Mouse (Mus musculus) olfactory bulb, adult 2 months (tissue): ENCODE measurements at regions not wholly inside any gene's neighbourhood (a gene's known extent, or its start where the extent isn't known, plus 50 kb on each side); places are given as distances from the start of the nearest gene placed in this dataset.

ENCODE experiments used
- CTCF ChIP-seq: fragments of 200-500 bp; IDR thresholded peaks from 2 replicates; pipeline ENCODE4 v1.5.1; 2012; ENCODE audit warnings: low read depth, mild to moderate bottlenecking, low read length, moderate library complexity; ENCODE audit not compliant: insufficient read depth
- POLR2A ChIP-seq: fragments of 200-500 bp; IDR thresholded peaks from 2 replicates; pipeline ENCODE4 v1.6.1; 2012; ENCODE audit warnings: mild to moderate bottlenecking, low read depth, low read length, moderate library complexity; ENCODE audit not compliant: insufficient read depth

GRCm38 (mm10) chr10:8032203-8032602 lies 76.2 kb upstream of the Tab2 start:
- no peak for TF ChIP-seq CTCF
- TF ChIP-seq POLR2A: no peak
